Mouse (Mus musculus) stomach, embryonic 15.5 days (tissue): ENCODE measurements around the gene Prx. TPM values are rescaled to one million over a fixed set of nuclear protein-coding genes. Genes with fewer than 3 reads are reported as not detected.

Experiments
- ATAC-seq: fragments of 200-750 bp; cut with Nextera tagmentation; 2 replicates; pipeline ENCODE4 v1.8.0; 2017; ENCODE audit warnings: low read depth, moderate number of reproducible peaks, moderate TSS enrichment; ENCODE audit not compliant: insufficient read depth, low FRiP score
- H3K27ac ChIP-seq: fragments of 300-500 bp; sonication (generic); 2 replicates; pipeline ENCODE4 v1.5.1; 2015; ENCODE audit warnings: mild to moderate bottlenecking, inconsistent platforms
- H3K27me3 ChIP-seq: fragments of 300-500 bp; sonication (generic); replicated peaks from 2 replicates; pipeline ENCODE4 v1.6.1; 2015; ENCODE audit warnings: inconsistent platforms
- H3K36me3 ChIP-seq: fragments of 300-500 bp; sonication (generic); 2 replicates; pipeline ENCODE4 v1.6.1; 2015; ENCODE audit warnings: inconsistent platforms
- H3K4me1 ChIP-seq: fragments of 300-500 bp; sonication (generic); 2 replicates; pipeline ENCODE4 v1.6.1; 2015; ENCODE audit warnings: inconsistent platforms
- H3K4me2 ChIP-seq: fragments of 300-500 bp; sonication (generic); 2 replicates; pipeline ENCODE4 v1.6.1; 2015; ENCODE audit warnings: mild to moderate bottlenecking, inconsistent platforms
- H3K4me3 ChIP-seq: fragments of 300-500 bp; sonication (generic); replicated peaks from 2 replicates; pipeline ENCODE4 v1.5.1; 2015; ENCODE audit warnings: inconsistent platforms
- H3K9ac ChIP-seq: fragments of 300-500 bp; sonication (generic); 2 replicates; pipeline ENCODE4 v1.6.1; 2015; ENCODE audit warnings: inconsistent platforms
- H3K9me3 ChIP-seq: fragments of 300-500 bp; sonication (generic); 2 replicates; pipeline ENCODE4 v1.6.1; 2016; ENCODE audit warnings: inconsistent platforms
- WGBS: fragments of 180-500 bp; shearing (Covaris S2); methylation state at CpG from one replicate; pipeline ENCODE4 v1.1.7; 2015; 5-methylcytosine and 5-hydroxymethylcytosine counted together
- polyA plus RNA-seq: library from polyadenylated mRNA; unstranded; fragments of >200 nt; fragmentation: Nextera tagmentation; extraction: Ambion mirVana; gene quantifications from 2 replicates; pipeline ENCODE4 v1.2.1, GENCODE M21; 2015

Prx gene
- polyA plus RNA-seq, 1 experiment from 2014 or later = 3.5 TPM

DNA sequence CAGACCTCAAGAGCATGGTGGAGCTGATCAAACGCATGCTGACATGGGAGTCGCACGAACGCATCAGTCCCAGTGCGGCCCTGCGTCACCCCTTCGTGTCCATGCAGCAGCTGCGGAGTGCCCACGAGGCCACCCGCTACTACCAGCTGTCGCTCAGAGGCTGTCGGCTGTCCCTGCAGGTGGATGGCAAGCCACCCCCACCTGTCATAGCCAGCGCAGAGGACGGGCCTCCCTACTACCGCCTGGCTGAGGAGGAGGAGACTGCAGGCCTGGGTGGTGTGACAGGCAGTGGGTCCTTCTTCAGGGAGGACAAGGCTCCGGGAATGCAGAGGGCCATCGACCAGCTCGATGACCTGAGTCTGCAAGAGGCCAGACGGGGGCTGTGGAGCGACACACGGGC lies 29.9 kb downstream of the Prx start:
- WGBS = 84% methylated on average over 21 of the region's 21 CpGs
- Histone ChIP-seq H3K27ac (no peak overlapping the region), H3K4me3 (no peak overlapping the region), H3K4me2 (no peak overlapping the region), H3K27me3 (no peaks in the 10 kb centered on the region), H3K9ac (no peak overlapping the region), H3K36me3 (0 out of 2 replicates have a peak, but pooled peaks cover 7% of the 10 kb centered on the region), H3K9me3 (no peaks in the 10 kb centered on the region), H3K4me1 (no peaks in the 10 kb centered on the region)
- no peak for ATAC-seq

DNA sequence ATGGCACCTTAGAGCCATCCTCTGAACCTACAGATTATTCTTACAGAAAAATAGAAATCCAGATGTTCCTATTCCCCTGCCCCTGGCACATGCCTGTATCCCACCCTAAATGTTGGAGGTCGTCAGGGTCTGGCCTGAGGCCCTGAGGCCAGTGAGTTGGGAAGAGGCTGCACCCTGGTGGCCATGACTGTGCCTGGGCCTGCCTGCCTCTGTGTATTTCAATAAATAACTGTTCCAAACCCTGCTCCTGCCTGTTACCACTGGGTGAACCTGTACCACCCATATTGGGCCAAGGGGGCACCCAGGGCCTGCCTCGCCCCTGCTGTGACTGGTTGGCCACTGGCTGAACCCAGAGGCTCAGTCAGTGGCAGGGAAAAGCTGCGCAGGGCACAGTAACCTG lies 31.8 kb downstream of the Prx start:
- 81% methylated on average over 3 of the region's 3 CpGs for WGBS
- Histone ChIP-seq H3K4me3 (no peak overlapping the region), H3K9ac (no peak overlapping the region), H3K36me3 (0 out of 2 replicates have a peak, but pooled peaks cover 8% of the 10 kb centered on the region), H3K4me2 (no peak overlapping the region), H3K27me3 (no peaks in the 10 kb centered on the region), H3K27ac (no peak overlapping the region), H3K9me3 (no peaks in the 10 kb centered on the region), H3K4me1 (no peaks in the 10 kb centered on the region)
- ATAC-seq = no peak

DNA sequence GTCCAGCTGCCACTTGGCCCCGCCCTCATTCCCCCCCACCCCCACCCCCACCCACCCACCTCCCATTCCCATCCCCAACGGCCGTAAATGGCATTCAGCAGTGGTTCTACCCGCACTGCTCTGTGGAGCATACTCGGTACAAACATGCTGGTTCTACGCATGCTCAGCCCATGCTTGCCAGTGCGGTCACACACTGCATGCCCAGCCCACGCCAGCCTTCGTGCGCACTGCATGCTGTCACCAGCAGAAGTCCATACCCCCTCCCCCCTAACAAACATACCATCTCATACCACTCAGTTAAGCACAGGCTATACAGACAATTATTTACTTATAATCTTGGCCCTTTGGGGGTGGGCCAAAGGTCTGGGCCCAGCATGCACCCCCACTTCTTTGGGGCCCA lies 32.6 kb downstream of the Prx start:
- WGBS = 83% methylated on average over 10 of the region's 10 CpGs
- Histone ChIP-seq H3K36me3 (0 out of 2 replicates have a peak, but pooled peaks cover 10% of the 10 kb centered on the region), H3K9ac (no peak overlapping the region), H3K27ac (no peak overlapping the region), H3K4me1 (no peaks in the 10 kb centered on the region), H3K4me3 (no peak overlapping the region), H3K4me2 (no peak overlapping the region), H3K9me3 (no peaks in the 10 kb centered on the region), H3K27me3 (no peaks in the 10 kb centered on the region)
- no peak for ATAC-seq

DNA sequence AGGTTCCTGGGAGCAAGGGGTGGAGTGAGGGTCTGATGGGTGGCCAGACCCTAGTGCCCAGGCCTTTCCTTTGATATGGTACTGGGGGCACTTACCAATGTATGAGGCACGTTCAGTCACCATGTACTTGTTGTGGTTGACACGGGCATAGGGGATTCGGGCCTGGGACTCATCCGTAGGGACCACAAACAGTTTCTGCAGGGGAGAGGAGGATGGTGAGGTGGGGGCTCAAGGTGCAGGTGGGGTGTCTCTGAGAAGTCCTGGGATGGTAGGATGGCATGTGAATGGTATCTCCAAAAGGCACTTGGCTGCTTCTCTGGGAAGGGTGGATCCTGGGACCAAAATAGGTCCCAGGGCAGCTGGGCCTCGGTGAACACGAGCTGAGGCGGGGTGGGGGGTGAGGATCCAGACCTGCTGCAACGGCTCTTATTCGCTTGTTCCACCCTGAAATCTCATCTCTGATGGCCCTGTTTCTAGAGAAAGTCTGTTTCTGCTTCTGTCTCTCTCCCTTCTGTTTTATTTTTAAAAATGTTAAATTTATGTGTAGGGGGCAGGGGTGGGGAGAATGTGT lies 33.4 kb downstream of the Prx start:
- no peaks in the 10 kb centered on the region for H3K9me3 ChIP-seq
- no peaks in the 10 kb centered on the region for H3K27me3 ChIP-seq
- WGBS = 92% methylated on average over 9 of the region's 9 CpGs
- H3K4me2 ChIP-seq = no peak overlapping the region
- H3K27ac ChIP-seq = no peak overlapping the region
- H3K4me1 ChIP-seq = no peaks in the 10 kb centered on the region
- peaks cover 15% of the 10 kb centered on the region for H3K36me3 ChIP-seq
- no peak overlapping the region for H3K4me3 ChIP-seq
- no peak overlapping the region for H3K9ac ChIP-seq
- no peak for ATAC-seq

DNA sequence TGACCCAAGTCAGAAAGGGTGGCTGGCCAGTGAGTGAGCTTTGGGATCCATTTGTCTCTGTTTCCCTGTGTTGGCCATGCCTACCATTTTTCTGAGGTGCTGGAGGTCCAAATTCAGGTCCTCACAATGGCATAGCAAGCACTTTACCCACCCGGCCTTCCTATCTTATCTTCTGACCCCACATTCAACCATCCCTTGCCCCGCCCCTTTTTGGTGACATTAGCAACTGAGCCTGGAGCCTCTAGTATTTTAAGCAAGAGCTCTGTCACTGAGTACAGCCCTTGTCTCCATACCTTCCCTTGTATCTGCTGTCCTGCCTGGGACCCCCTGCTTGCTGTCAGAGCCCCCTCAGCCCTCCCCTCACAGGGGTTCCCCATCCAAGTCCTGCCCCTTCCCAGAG lies 36.3 kb downstream of the Prx start:
- peaks cover 15% of the 10 kb centered on the region for H3K36me3 ChIP-seq
- no peak overlapping the region for H3K4me3 ChIP-seq
- H3K27me3 ChIP-seq = no peaks in the 10 kb centered on the region
- no peak overlapping the region for H3K4me2 ChIP-seq
- H3K9me3 ChIP-seq = no peaks in the 10 kb centered on the region
- H3K27ac ChIP-seq = no peak overlapping the region
- WGBS = 64% methylated on average over 2 of the region's 2 CpGs
- H3K9ac ChIP-seq = no peak overlapping the region
- no peaks in the 10 kb centered on the region for H3K4me1 ChIP-seq
- ATAC-seq = peak; percentile 36; the same call in 1 of the 2 replicates

DNA sequence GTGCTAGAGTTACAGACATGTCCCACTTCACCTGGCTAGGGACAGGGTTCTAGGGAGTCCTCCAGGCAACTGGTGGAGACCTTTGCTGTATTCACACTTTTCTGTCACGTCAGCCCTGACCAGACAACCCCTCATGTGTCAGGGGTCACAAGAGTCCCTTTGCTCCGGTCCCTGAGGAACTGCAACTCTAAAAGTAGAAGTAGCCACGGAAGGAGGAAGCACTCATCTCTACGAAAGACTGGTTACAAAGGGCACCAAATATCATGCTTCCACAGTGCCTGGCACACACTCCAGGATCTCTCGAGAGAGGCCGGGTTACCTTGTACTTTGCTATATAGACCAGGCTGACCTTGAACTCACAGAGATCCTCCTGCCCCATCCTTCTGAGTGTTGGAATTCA lies 37.5 kb downstream of the Prx start:
- H3K4me3 ChIP-seq = no peak overlapping the region
- peaks cover 15% of the 10 kb centered on the region for H3K36me3 ChIP-seq
- no peak for ATAC-seq
- WGBS = 86% methylated on average over 6 of the region's 6 CpGs
- no peak overlapping the region for H3K27ac ChIP-seq
- H3K9ac ChIP-seq = no peak overlapping the region
- H3K4me2 ChIP-seq = no peak overlapping the region
- 0 out of 2 replicates have a peak, but pooled peaks cover 4% of the 10 kb centered on the region for H3K4me1 ChIP-seq
- H3K9me3 ChIP-seq = no peaks in the 10 kb centered on the region
- no peaks in the 10 kb centered on the region for H3K27me3 ChIP-seq

DNA sequence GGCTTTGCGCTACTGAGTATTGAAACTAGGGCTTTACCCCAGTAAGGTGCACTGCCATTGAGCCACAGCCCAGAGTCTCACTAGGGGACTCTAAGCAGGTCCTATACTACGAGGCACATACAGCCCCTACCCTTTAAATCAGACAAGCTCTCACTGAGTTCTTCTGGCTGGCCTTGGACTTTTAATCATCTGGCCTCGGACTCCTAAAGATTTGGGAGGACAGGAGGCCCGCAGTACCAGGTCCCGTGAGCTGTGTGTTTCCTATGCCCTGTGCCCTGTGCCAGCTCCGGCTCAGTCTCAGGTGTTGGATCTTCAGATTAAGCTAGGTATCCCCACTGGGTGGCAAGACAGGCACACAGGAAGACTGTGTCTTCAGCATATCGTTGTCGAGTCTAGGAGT lies 38.9 kb downstream of the Prx start:
- Histone ChIP-seq H3K9me3 (no peaks in the 10 kb centered on the region), H3K27ac (no peak overlapping the region), H3K27me3 (no peaks in the 10 kb centered on the region), H3K4me2 (no peak overlapping the region), H3K9ac (no peak overlapping the region), H3K4me3 (no peak overlapping the region), H3K4me1 (0 out of 2 replicates have a peak, but pooled peaks cover 5% of the 10 kb centered on the region), H3K36me3 (peaks cover 11% of the 10 kb centered on the region)
- 90% methylated on average over 8 of the region's 8 CpGs for WGBS
- no peak for ATAC-seq

DNA sequence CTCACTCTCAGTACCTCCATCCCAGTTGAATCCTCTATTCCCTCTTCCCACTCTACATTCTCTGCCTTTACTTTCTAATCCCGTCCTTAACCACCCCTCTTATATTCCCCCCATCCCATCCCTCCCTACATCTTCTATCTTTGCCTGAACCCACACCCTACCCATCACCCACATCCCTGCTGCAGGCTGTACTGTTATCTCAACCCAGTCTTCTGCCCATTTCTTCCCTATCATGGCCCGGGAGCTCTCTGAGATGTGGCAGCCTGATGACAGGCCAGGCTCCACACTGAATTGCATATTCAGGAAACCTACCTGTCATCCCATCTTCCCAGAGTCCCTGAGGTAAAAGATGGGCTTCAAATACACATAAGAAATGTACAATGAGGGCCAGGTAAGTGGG lies 39.7 kb downstream of the Prx start:
- H3K4me1 ChIP-seq = 0 out of 2 replicates have a peak, but pooled peaks cover 5% of the 10 kb centered on the region
- ATAC-seq = no peak
- WGBS = 82% methylated on average over 2 of the region's 2 CpGs

DNA sequence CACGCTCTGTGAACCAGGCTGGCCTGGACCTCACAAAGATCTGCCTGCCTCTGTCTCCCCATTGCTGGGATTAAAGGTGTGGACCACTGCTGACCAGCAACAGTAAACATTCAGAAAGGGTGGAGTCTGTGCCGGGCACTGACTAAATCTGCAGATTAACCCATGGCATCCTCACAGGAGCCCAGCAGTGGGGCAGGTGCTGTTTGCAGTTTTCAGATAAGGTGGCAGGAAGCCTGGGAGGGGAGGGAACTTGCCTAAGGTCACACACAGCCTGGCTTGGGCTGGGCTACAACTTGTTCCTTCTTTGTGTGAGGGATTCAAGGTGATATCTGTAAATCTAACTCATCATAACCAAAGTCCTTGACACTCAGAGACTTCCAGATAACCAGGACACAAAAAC lies 41.4 kb downstream of the Prx start:
- ATAC-seq = peak; percentile 78; the same call in 1 of the 2 replicates
- Histone ChIP-seq H3K4me3 (no peak overlapping the region), H3K27ac (no peak overlapping the region)

More for the DNA sequence above, 39.7 kb downstream of the Prx start:
- Histone ChIP-seq H3K9me3 (no peaks in the 10 kb centered on the region), H3K36me3 (peaks cover 11% of the 10 kb centered on the region), H3K4me2 (no peak overlapping the region), H3K4me3 (no peak overlapping the region), H3K27ac (no peak overlapping the region), H3K27me3 (no peaks in the 10 kb centered on the region), H3K9ac (no peak overlapping the region)

DNA sequence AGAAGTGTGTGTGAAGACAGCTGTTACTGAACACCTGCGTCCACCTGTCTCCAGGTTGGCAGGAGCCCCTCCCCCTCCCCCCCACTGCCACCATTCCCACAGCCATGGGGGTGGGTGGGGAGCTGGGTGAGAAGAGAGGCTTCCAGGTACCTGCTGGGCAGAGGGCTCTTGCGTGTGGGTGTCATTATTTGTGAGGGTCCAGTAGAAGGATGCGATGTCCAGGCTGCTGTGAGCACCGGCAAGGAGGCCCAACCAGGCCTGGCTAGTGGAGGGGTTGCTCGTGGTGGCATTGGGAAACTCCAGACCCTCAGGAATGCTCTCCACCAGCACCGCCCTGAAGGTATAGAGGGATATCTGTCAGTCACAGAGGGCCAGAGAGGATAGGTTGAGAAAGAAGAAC lies 41.8 kb downstream of the Prx start:
- no peak overlapping the region for H3K9ac ChIP-seq
- 81% methylated on average over 6 of the region's 6 CpGs for WGBS
- no peak overlapping the region for H3K27ac ChIP-seq
- peak overlapping the region; percentile 11; the same call in 1 of the 2 replicates for H3K4me2 ChIP-seq
- no peak overlapping the region for H3K4me3 ChIP-seq
- H3K27me3 ChIP-seq = no peaks in the 10 kb centered on the region
- no peak for ATAC-seq
- peaks cover 10% of the 10 kb centered on the region for H3K36me3 ChIP-seq
- H3K4me1 ChIP-seq = 0 out of 2 replicates have a peak, but pooled peaks cover 5% of the 10 kb centered on the region
- no peaks in the 10 kb centered on the region for H3K9me3 ChIP-seq

More for the DNA sequence above, 41.4 kb downstream of the Prx start:
- Histone ChIP-seq H3K9ac (no peak overlapping the region), H3K36me3 (peaks cover 11% of the 10 kb centered on the region), H3K4me1 (0 out of 2 replicates have a peak, but pooled peaks cover 5% of the 10 kb centered on the region), H3K4me2 (peak overlapping the region; percentile 11; the same call in 1 of the 2 replicates), H3K9me3 (no peaks in the 10 kb centered on the region), H3K27me3 (no peaks in the 10 kb centered on the region)
- WGBS = 60% methylated on average over 2 of the region's 2 CpGs

DNA sequence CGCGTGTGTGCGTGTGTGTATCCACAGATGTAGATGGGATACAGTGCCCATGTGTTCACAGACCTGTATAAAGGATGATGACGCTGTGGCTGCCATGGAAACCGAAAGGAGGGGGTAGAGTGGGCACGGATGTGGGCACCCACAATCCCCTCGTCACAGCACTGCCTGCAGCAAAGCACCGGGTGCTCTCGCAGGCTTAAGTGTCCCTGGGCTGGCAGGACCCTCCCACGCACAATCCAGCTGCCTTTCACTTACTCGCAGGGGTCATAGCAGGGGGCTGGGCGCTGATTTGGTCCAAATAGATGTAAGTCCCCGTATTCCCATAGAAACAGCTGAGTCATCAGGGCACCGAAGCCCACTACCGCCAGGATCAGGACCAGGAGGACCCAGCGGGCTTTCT lies 42.3 kb downstream of the Prx start:
- Histone ChIP-seq H3K27ac (no peak overlapping the region), H3K9ac (no peak overlapping the region), H3K36me3 (peaks cover 7% of the 10 kb centered on the region), H3K9me3 (no peaks in the 10 kb centered on the region), H3K4me2 (0 out of 2 replicates have a peak overlapping the region, but pooled peaks have one; percentile 95), H3K4me1 (0 out of 2 replicates have a peak, but pooled peaks cover 5% of the 10 kb centered on the region), H3K4me3 (no peak overlapping the region), H3K27me3 (no peaks in the 10 kb centered on the region)
- ATAC-seq = no peak
- 74% methylated on average over 16 of the region's 16 CpGs for WGBS

DNA sequence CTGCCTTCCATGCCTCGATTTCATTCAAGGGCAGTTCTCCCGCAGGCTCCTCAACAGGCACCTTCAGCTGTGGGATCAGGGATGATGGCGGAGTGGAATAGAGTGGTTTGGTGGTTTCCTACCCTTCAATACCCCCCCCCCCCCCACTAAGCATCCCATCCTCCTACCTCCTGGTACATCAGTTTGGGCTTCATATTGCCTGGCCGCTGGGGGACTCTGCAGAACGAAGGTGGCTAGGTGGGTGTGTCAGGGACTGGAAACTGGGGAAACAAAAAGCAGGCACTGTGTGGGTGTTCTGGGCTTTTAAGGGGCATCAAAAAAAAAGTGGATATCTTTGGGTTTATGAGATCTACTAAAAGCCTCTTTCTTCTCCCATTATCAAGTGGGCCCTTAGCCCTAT lies 42.8 kb downstream of the Prx start:
- H3K9me3 ChIP-seq = no peaks in the 10 kb centered on the region
- peaks cover 7% of the 10 kb centered on the region for H3K36me3 ChIP-seq
- no peak overlapping the region for H3K9ac ChIP-seq
- ATAC-seq = no peak
- H3K4me3 ChIP-seq = peak overlapping the region; percentile 55
- 0 out of 2 replicates have a peak, but pooled peaks cover 5% of the 10 kb centered on the region for H3K4me1 ChIP-seq
- H3K4me2 ChIP-seq = peak overlapping the region; percentile 95
- no peak overlapping the region for H3K27ac ChIP-seq
- no peaks in the 10 kb centered on the region for H3K27me3 ChIP-seq
- WGBS = 57% methylated on average over 5 of the region's 5 CpGs
